ENCODE assay signal across 13 mouse cellular contexts in the genomic region with DNA sequence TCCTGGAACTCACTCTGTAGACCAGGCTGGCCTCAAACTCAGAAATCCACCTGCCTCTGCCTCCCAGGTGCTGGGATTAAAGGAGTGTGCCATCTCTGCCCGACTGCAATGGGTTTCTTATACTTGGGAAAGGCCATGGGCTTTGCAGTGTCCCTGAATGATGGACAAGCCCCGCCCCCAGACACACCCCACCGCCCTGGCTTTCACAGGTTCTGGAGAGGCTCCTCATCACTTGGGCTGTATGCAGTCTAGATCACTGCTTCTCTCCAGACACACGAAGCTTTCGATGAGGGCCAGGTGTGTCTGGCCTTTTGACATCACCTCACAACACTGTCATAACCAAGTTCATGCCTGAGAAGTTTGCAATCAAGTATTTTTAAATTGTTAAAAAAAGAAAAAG. TPM values are rescaled to one million over a fixed set of nuclear protein-coding genes. Genes with fewer than 3 reads are reported as not detected.
DNase-seq lines count a peak whose midpoint lies in the region; ATAC-seq and TF ChIP-seq lines count a peak whose summit lies in the region.
"Had no signal": no experiment of that assay in that cellular context is flagged by ENCODE, and none has a peak within 500 bp of the region (broad histone marks: within the 10 kb centered on the region; RNA-seq: fewer than 3 reads in every experiment).

No protein-coding gene starts in this region.

- H3K27ac ChIP-seq in embryonic facial prominence, embryonic 12.5 days = no peak overlapping the region
- no peak overlapping the region for H3K27ac ChIP-seq in embryonic facial prominence, embryonic 10.5 days (replicated peaks)
- no peak overlapping the region for H3K27ac ChIP-seq in liver, embryonic 15.5 days (replicated peaks)
- 0 out of 2 replicates have a peak overlapping the region, but pooled peaks have one; percentile 7 for H3K27ac ChIP-seq in embryonic fibroblast, embryonic 13.5 days (ENCODE audit: insufficient read depth, low read length)
- H3K27ac ChIP-seq in hindbrain, postnatal 0 days = no peak overlapping the region
- H3K27ac ChIP-seq: limb, embryonic 12.5 days had no signal

- no peak overlapping the region for H3K9ac ChIP-seq in embryonic facial prominence, embryonic 12.5 days
- no peak overlapping the region for H3K9ac ChIP-seq in liver, embryonic 15.5 days
- H3K9ac ChIP-seq in hindbrain, postnatal 0 days (replicated peaks; ENCODE audit: low read length) = no peak overlapping the region
- H3K9ac ChIP-seq: limb, embryonic 12.5 days had no signal

- 63% methylated on average over 5 of the region's 5 CpGs for WGBS in embryonic facial prominence, embryonic 12.5 days
- WGBS in embryonic facial prominence, embryonic 10.5 days = 72% methylated on average over 5 of the region's 5 CpGs
- 52% methylated on average over 5 of the region's 5 CpGs for WGBS in liver, embryonic 15.5 days (ENCODE audit: insufficient replicate concordance)
- 59% methylated on average over 5 of the region's 5 CpGs for WGBS in hindbrain, postnatal 0 days

- H3K4me3 ChIP-seq in embryonic facial prominence, embryonic 12.5 days = no peak overlapping the region
- no peak overlapping the region for H3K4me3 ChIP-seq in embryonic facial prominence, embryonic 10.5 days
- no peak overlapping the region for H3K4me3 ChIP-seq in liver, embryonic 15.5 days (replicated peaks)
- no peak overlapping the region for H3K4me3 ChIP-seq in embryonic fibroblast, embryonic 13.5 days (ENCODE audit: insufficient read depth, low read length)
- H3K4me3 ChIP-seq in hindbrain, postnatal 0 days (ENCODE audit: low read length) = no peak overlapping the region
- H3K4me3 ChIP-seq: limb, embryonic 12.5 days; megakaryocyte, embryonic 14.5 days had no signal

- no peaks in the 10 kb centered on the region for H3K27me3 ChIP-seq in embryonic facial prominence, embryonic 12.5 days
- H3K27me3 ChIP-seq in embryonic facial prominence, embryonic 10.5 days (replicated peaks; ENCODE audit: low read depth, poor library complexity, severe bottlenecking) = no peaks in the 10 kb centered on the region
- H3K27me3 ChIP-seq in liver, embryonic 15.5 days = no peaks in the 10 kb centered on the region
- H3K27me3 ChIP-seq in hindbrain, postnatal 0 days (ENCODE audit: insufficient read depth, low read length) = no peaks in the 10 kb centered on the region
- H3K27me3 ChIP-seq: limb, embryonic 12.5 days; megakaryocyte, embryonic 14.5 days had no signal

- no peak for TF ChIP-seq CTCF in embryonic fibroblast, embryonic 13.5 days (IDR thresholded peaks at IDR 0.05; ENCODE audit: borderline replicate concordance, insufficient read depth, low read length)
- TF ChIP-seq CTCF in hindbrain, postnatal 0 days (IDR thresholded peaks at IDR 0.05; ENCODE audit: low read depth) = no peak

- peaks cover 10% of the 10 kb centered on the region for H3K4me1 ChIP-seq in embryonic facial prominence, embryonic 12.5 days
- no peaks in the 10 kb centered on the region; the same call in 1 of the 2 replicates for H3K4me1 ChIP-seq in embryonic facial prominence, embryonic 10.5 days
- no peaks in the 10 kb centered on the region; the same call in 1 of the 2 replicates for H3K4me1 ChIP-seq in liver, embryonic 15.5 days (replicated peaks)
- H3K4me1 ChIP-seq in embryonic fibroblast, embryonic 13.5 days (ENCODE audit: control insufficient read depth, insufficient read depth, low read length) = peaks cover 12% of the 10 kb centered on the region
- no peaks in the 10 kb centered on the region for H3K4me1 ChIP-seq in hindbrain, postnatal 0 days (ENCODE audit: insufficient read depth, low read length)

- no peak for TF ChIP-seq POLR2A in embryonic fibroblast, embryonic 13.5 days (IDR thresholded peaks at IDR 0.05; ENCODE audit: low read depth, low read length)

- ATAC-seq in embryonic facial prominence, embryonic 12.5 days (ENCODE audit: insufficient number of reproducible peaks, insufficient read depth, low FRiP score, low TSS enrichment) = peak; percentile 74
- ATAC-seq in liver, embryonic 15.5 days (ENCODE audit: insufficient read depth) = no peak
- ATAC-seq in hindbrain, postnatal 0 days = peak; percentile 43

- H3K9me3 ChIP-seq in embryonic facial prominence, embryonic 12.5 days = no peaks in the 10 kb centered on the region
- H3K9me3 ChIP-seq in embryonic facial prominence, embryonic 10.5 days = no peaks in the 10 kb centered on the region
- no peaks in the 10 kb centered on the region for H3K9me3 ChIP-seq in liver, embryonic 15.5 days (replicated peaks)
- H3K9me3 ChIP-seq in hindbrain, postnatal 0 days (ENCODE audit: low read length) = no peaks in the 10 kb centered on the region
- H3K9me3 ChIP-seq: G1E; limb, embryonic 12.5 days had no signal

- DNase-seq in embryonic facial prominence, embryonic 10.5 days (ENCODE audit: low spot score) = no peak
- DNase-seq in liver = no peak
- DNase-seq in hindbrain, postnatal 0 days (ENCODE audit: low spot score) = no peak
- no peak for DNase-seq in gastrocnemius, adult 18-20 months (ENCODE audit: low spot score)
- no peak for DNase-seq in T-cell, adult 2 months (ENCODE audit: low spot score)
- DNase-seq: thymus, postnatal 4 days had no signal

- H3K36me3 ChIP-seq in embryonic facial prominence, embryonic 12.5 days = no peaks in the 10 kb centered on the region; the same call in 1 of the 2 replicates
- no peaks in the 10 kb centered on the region for H3K36me3 ChIP-seq in embryonic facial prominence, embryonic 10.5 days (replicated peaks)
- no peaks in the 10 kb centered on the region for H3K36me3 ChIP-seq in liver, embryonic 15.5 days (replicated peaks)
- peaks cover 4% of the 10 kb centered on the region for H3K36me3 ChIP-seq in hindbrain, postnatal 0 days (ENCODE audit: insufficient read depth, low read length)
- H3K36me3 ChIP-seq: limb, embryonic 12.5 days had no signal

- H3K4me2 ChIP-seq in embryonic facial prominence, embryonic 12.5 days (replicated peaks) = no peak overlapping the region
- H3K4me2 ChIP-seq in liver, embryonic 15.5 days = peak overlapping the region; percentile 10; the same call in 1 of the 2 replicates
- no peak overlapping the region for H3K4me2 ChIP-seq in hindbrain, postnatal 0 days (ENCODE audit: low read depth, low read length)
- H3K4me2 ChIP-seq: limb, embryonic 12.5 days had no signal

RNA-seq across cellular contexts. Expression of gene Ap1s3, which starts 25.2 kb away (rescaled TPM):
- 0.18 and 0.25 TPM in 2 replicates for polyA plus RNA-seq in embryonic facial prominence, embryonic 12.5 days (2016; fragmentation: Nextera tagmentation; extraction: Ambion mirVana)
- polyA plus RNA-seq in embryonic facial prominence, embryonic 10.5 days (2016; fragmentation: Nextera tagmentation; extraction: Ambion mirVana) = 0.24 and 0.41 TPM in 2 replicates
- polyA plus RNA-seq in liver, embryonic 15.5 days (2015; fragmentation: Nextera tagmentation; extraction: Ambion mirVana) = 0.09 and 0.24 TPM in 2 replicates
- 1.2 and 3.0 TPM in 2 replicates for polyA plus RNA-seq in embryonic fibroblast, embryonic 13.5 days (2011; ENCODE audit: insufficient read length, low read depth, missing spikeins)
- total RNA-seq in hindbrain, postnatal 0 days (2014; rRNA removed) = 1.1 and 2.0 TPM in 2 replicates
- 0.15 and 0.16 TPM in 2 replicates for polyA plus RNA-seq in hindbrain, postnatal 0 days (2015; fragmentation: Nextera tagmentation; extraction: Ambion mirVana)
- not detected for total RNA-seq in gastrocnemius, adult 18-20 months (2021)
- total RNA-seq: gastrocnemius, adult 8-10 months had no signal
